Mouse (Mus musculus) bone marrow macrophage, adult 2 months (primary cell): ENCODE measurements around the gene Capn13. TPM values are rescaled to one million over a fixed set of nuclear protein-coding genes. Genes with fewer than 3 reads are reported as not detected.
"Not testable (repeated sequence)": the region's sequence is repeated elsewhere in the genome, so short reads cannot be mapped to it uniquely, and the experiment has no call there.

ENCODE experiments used
- H3K27ac ChIP-seq: 2 replicates; pipeline ENCODE4 v1.5.1; 2012; ENCODE audit warnings: low read depth, low read length; ENCODE audit not compliant: insufficient read depth
- H3K4me1 ChIP-seq: 2 replicates; pipeline ENCODE4 v1.6.1; 2012; ENCODE audit warnings: low read length; ENCODE audit not compliant: control insufficient read depth, insufficient read depth
- H3K4me3 ChIP-seq: 2 replicates; pipeline ENCODE4 v1.5.1; 2012; ENCODE audit warnings: mild to moderate bottlenecking, low read length, moderate library complexity; ENCODE audit not compliant: insufficient read depth
- CTCF ChIP-seq: IDR thresholded peaks from 2 replicates; pipeline ENCODE4 v1.5.1; 2012; ENCODE audit warnings: low read depth, mild to moderate bottlenecking, low read length, moderate library complexity
- POLR2A ChIP-seq: IDR thresholded peaks from 2 replicates; pipeline ENCODE4 v1.6.1; 2012; ENCODE audit warnings: mild to moderate bottlenecking, low read depth, low read length, borderline replicate concordance
- polyA plus RNA-seq: library from polyadenylated mRNA; stranded (reverse); fragments of >200 nt; gene quantifications from 2 replicates; pipeline ENCODE4 v1.2.4, GENCODE M21; 2012; ENCODE audit not compliant: missing spikeins, insufficient read depth, insufficient read length

Gene Capn13
- polyA plus RNA-seq, 1 experiment: not detected

DNA sequence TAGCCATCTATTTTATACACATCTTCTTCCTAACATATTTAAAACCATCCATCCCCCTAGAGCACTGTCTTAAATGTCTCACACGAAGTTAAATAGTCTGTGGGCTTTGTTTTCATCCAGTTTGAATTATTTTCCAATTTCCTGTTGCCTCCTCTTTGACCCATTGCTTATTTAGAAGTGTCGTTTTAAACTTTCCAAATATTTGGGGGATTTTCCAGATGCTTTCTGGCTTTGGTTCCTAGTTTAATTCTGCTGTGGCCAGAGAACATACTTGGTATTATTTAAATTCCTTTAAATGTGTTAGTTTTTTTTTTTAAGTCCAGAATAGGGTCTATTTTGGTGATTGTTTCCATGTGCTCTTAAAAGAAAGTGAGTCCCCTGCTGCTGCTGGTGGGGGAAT, 116.4 kb downstream of the Capn13 start:
- Histone ChIP-seq H3K4me3 (no peak overlapping the region), H3K27ac (no peak overlapping the region), H3K4me1 (no peaks in the 10 kb centered on the region)
- TF ChIP-seq POLR2A (no peak), CTCF (no peak)

GRCm38 (mm10) chr17:73282702-73283101, 118.0 kb downstream of the Capn13 start:
- H3K4me1 ChIP-seq, H3K4me3 ChIP-seq, H3K27ac ChIP-seq: not testable (repeated sequence)

GRCm38 (mm10) chr17:73277770-73278169, 122.9 kb downstream of the Capn13 start:
- no peak overlapping the region for H3K4me3 ChIP-seq
- H3K27ac ChIP-seq: no peak overlapping the region
- peaks cover 2% of the 10 kb centered on the region; the same call in 1 of the 2 replicates for H3K4me1 ChIP-seq
- TF ChIP-seq POLR2A (no peak), CTCF (no peak)

DNA sequence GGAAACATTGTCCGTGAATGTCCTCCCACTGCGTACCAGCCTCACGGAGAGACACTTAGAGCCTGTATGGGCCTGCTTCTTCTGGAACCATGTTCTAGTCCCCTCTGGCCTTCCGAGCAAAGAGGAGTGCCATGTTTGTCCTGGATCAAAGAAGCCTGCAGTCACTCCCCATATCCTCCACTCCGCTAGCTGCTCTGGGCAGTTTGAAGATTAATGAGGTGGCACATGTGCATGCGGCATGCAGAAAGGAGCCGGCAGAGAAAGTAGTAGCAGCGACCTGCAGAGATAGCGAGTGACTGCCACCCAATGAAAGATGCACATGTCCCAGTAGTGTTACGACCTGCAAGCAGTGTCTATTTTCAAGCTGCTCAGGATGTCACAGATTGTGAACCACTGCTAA, 125.6 kb downstream of the Capn13 start:
- H3K27ac ChIP-seq: no peak overlapping the region
- H3K4me1 ChIP-seq: peaks cover 2% of the 10 kb centered on the region; the same call in 1 of the 2 replicates
- TF ChIP-seq CTCF (no peak), POLR2A (no peak)
- no peak overlapping the region for H3K4me3 ChIP-seq

DNA sequence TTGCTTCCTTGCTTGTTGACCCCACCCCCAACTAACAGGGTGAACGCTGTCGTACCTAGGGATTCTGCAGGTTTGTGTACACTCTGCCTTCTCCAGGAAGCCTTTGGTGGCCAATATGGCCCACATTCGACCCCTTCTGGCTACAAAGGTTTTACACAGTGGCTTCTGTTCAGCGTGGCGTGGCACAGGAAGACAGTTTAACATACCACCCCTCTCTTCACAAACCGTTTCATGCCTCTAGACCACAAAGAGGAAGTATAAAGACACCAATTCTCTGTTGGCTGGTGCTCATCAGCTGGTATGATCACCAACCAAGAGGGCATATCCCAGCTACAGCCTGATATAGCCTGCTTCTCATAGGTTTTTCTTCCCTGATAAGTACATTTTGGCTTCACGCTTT, 126.9 kb downstream of the Capn13 start:
- no peak overlapping the region for H3K4me3 ChIP-seq
- TF ChIP-seq POLR2A (no peak), CTCF (no peak)
- no peak overlapping the region for H3K27ac ChIP-seq
- peaks cover 2% of the 10 kb centered on the region; the same call in 1 of the 2 replicates for H3K4me1 ChIP-seq

- TF ChIP-seq CTCF (no peak), POLR2A (no peak)
- no peak overlapping the region for H3K27ac ChIP-seq
- peaks cover 2% of the 10 kb centered on the region; the same call in 1 of the 2 replicates for H3K4me1 ChIP-seq
- no peak overlapping the region for H3K4me3 ChIP-seq
Observed at GRCm38 (mm10) chr17:73271797-73272600, 128.7 kb downstream of the Capn13 start.

DNA sequence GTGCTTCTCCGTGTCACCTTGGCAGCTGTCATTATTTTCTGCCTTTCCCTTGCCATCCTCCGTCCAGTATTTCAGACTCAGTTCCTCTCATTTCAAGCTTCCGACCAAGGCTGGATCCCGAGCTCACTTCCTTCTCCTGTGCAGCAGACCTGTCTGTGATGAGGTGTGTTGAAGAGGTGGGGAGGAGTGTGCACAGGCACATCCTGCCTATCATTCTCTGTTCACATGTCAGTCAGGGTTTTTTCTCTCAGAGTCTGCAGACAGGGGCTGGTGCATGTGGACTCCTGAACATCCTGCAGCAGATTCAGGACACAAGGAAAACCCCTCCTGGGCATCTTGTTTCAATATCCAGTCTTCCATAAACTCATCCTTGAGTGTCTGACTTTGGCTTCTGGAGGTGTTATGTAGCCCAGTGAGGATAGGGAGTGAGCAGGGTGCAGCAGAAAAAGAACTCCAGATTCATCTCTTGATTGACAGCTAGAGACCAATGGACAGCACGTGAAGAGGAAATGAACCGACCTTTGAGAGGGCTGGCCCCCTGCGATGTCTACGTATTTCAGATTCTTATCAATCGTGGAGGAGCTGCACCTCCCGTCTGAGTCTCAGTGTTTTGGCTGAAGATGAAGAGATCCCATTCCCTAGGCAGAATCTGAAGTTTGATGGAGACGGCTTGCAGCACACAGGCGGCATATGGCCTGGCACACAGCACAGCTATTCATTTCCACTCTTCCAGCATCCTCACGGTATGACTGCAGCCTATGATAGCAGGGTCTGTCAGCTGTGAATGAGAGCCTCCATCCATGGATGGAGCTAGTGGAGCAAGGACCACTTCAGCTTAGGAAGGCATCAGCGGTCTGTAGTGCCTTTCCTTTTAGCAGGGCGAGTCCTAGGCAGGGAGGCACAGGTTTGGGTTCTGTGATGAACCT, 129.5 kb downstream of the Capn13 start:
- no peak overlapping the region for H3K27ac ChIP-seq

GRCm38 (mm10) chr17:73263077-73263501, 137.6 kb downstream of the Capn13 start:
- TF ChIP-seq CTCF (no peak), POLR2A (no peak)
- H3K4me1 ChIP-seq: peaks cover 7% of the 10 kb centered on the region
- H3K27ac ChIP-seq: no peak overlapping the region

More for the DNA sequence above, 129.5 kb downstream of the Capn13 start:
- no peak overlapping the region for H3K4me3 ChIP-seq
- no peak for TF ChIP-seq POLR2A
- TF ChIP-seq CTCF: no peak
- peaks cover 2% of the 10 kb centered on the region; the same call in 1 of the 2 replicates for H3K4me1 ChIP-seq

DNA sequence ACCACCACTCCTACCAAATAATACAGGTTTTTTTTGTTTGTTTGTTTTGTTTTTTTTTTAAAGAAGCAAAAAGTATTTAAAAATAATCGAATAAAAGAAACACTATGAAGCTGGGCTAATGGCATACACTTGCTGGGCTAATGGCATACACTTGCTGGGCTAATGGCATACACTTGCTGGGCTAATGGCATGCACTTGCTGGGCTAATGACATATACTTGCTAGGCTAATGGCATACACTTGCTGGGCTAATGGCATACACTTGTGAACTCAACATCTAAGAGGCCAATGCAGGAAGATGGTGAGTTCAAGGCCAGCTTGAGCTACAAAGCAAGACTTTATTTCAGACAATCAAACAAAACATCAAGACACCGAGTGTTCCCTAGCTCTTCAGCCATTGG, 138.1 kb downstream of the Capn13 start:
- TF ChIP-seq POLR2A (no peak), CTCF (no peak)
- Histone ChIP-seq H3K4me1 (peaks cover 7% of the 10 kb centered on the region), H3K4me3 (no peak overlapping the region), H3K27ac (no peak overlapping the region)

More at GRCm38 (mm10) chr17:73263077-73263501, 137.6 kb downstream of the Capn13 start:
- H3K4me3 ChIP-seq: no peak overlapping the region

GRCm38 (mm10) chr17:73259258-73259657, 141.4 kb downstream of the Capn13 start:
- H3K4me1 ChIP-seq, H3K27ac ChIP-seq, H3K4me3 ChIP-seq: not testable (repeated sequence)
